8 mouse cellular contexts compared by ENCODE assay signal in the genomic region with DNA sequence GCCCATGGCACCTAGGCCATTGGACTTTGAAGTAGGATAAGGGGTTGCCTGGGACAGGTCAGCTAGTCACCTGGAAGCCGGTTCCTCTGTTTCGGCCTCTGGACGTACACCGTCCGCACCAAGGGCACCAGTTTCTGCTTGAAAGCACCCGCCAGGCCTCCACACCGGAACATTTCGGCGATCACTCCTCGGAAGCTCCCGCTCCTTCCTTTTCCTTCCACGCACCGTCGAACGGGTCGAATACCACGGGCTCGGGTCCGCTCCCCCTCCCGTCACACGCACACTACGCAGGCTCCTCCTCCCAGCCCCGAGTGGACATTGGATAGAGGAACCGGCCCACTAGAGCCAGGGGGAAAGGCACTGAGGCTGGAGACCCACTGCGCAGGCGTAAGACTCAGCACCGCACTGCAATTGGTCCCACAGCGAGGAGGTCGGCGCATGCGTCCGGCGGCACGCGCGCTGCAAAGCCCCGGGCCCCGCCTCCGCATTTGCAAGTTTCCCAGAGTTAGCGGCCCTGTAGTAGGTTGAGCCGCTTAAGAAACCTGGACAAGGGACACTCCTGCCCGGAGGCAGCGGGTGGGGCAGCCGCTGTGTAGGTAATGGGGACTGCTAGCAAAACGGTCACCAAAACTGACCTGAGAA. TPM values are rescaled to one million over a fixed set of nuclear protein-coding genes. Genes with fewer than 3 reads are reported as not detected.
DNase-seq lines count a peak whose midpoint lies in the region; ATAC-seq lines count a peak whose summit lies in the region.

Gene Aifm1, minus strand, starts transcription at position 398 of the 642 bp plus-strand sequence.

- H3K4me1 ChIP-seq in heart, embryonic 14.5 days (ENCODE audit: control insufficient read depth in 2 of 2, insufficient read depth in 2 of 2, low read length in 2 of 2), result peaks cover 0 to 3% of the 10 kb centered on the region in 2 experiments; a peak in 1 of 4 replicates
- peaks cover 13% of the 10 kb centered on the region for H3K4me1 ChIP-seq in liver, embryonic 13.5 days (replicated peaks)
- H3K4me1 ChIP-seq in stomach, embryonic 16.5 days (ENCODE audit: control insufficient read depth, insufficient read depth, low read length), result no peaks in the 10 kb centered on the region

- H3K36me3 ChIP-seq in heart, embryonic 14.5 days (ENCODE audit: control insufficient read depth, insufficient read depth, low read length), result no peaks in the 10 kb centered on the region
- no peaks in the 10 kb centered on the region for H3K36me3 ChIP-seq in liver, embryonic 13.5 days
- H3K36me3 ChIP-seq in stomach, embryonic 16.5 days (ENCODE audit: control insufficient read depth, insufficient read depth, low read length), result no peaks in the 10 kb centered on the region

- 16% methylated on average over 45 of the region's 45 CpGs for WGBS in heart, embryonic 14.5 days
- 13% methylated on average over 45 of the region's 45 CpGs for WGBS in liver, embryonic 13.5 days (ENCODE audit: insufficient replicate concordance)
- WGBS in stomach, embryonic 16.5 days, result 12% methylated on average over 40 of the region's 45 CpGs

- peak within 1 kb of the TSS; percentile 78 for H3K9ac ChIP-seq in heart, embryonic 14.5 days (ENCODE audit: low read length)
- H3K9ac ChIP-seq in liver, embryonic 13.5 days, result peak within 1 kb of the TSS; percentile 77
- peak within 1 kb of the TSS; percentile 77 for H3K9ac ChIP-seq in stomach, embryonic 16.5 days (ENCODE audit: low read length)

- H3K27me3 ChIP-seq in heart, embryonic 14.5 days (ENCODE audit: control insufficient read depth, insufficient read depth, low read length), result no peaks in the 10 kb centered on the region
- H3K27me3 ChIP-seq in liver, embryonic 13.5 days, result peaks cover 1% of the 10 kb centered on the region; the same call in 1 of the 2 replicates
- no peaks in the 10 kb centered on the region for H3K27me3 ChIP-seq in stomach, embryonic 16.5 days (ENCODE audit: control insufficient read depth, insufficient read depth, low read length)

- no peaks in the 10 kb centered on the region for H3K9me3 ChIP-seq in heart, embryonic 14.5 days (ENCODE audit: control insufficient read depth, low read length)
- H3K9me3 ChIP-seq in liver, embryonic 13.5 days (replicated peaks), result 0 out of 2 replicates have a peak, but pooled peaks cover 4% of the 10 kb centered on the region
- H3K9me3 ChIP-seq in stomach, embryonic 16.5 days (replicated peaks; ENCODE audit: control insufficient read depth, low read length), result no peaks in the 10 kb centered on the region

- H3K4me2 ChIP-seq in heart, embryonic 14.5 days (ENCODE audit: low read length), result peak within 1 kb of the TSS; percentile 65
- peak within 1 kb of the TSS; percentile 72 for H3K4me2 ChIP-seq in liver, embryonic 13.5 days
- peak within 1 kb of the TSS; percentile 57 for H3K4me2 ChIP-seq in stomach, embryonic 16.5 days (ENCODE audit: low read depth, low read length)

- peak within 1 kb of the TSS; percentile 58 to 73 for H3K27ac ChIP-seq in heart, embryonic 14.5 days (replicated peaks in 1 of 2; ENCODE audit: control insufficient read depth in 1 of 2, insufficient read depth in 1 of 2, low read depth in 2 of 2, low read length in 2 of 2)
- H3K27ac ChIP-seq in liver, embryonic 13.5 days, result peak within 1 kb of the TSS; percentile 54
- peak within 1 kb of the TSS; percentile 33; the same call in 1 of the 2 replicates for H3K27ac ChIP-seq in stomach, embryonic 16.5 days (ENCODE audit: low read length)

- peak; percentile 80 for DNase-seq in c-Kit-negative CD71-positive TER-119-positive erythroid progenitor cells, embryonic 14.5 days (ENCODE audit: low read depth, low spot score)
- peak; percentile 86 for DNase-seq in fibroblast of lung, adult 2 months (ENCODE audit: low read depth)
- peak; percentile 95 for DNase-seq in kidney, postnatal 14 days
- peak; percentile 92 for DNase-seq in liver, embryonic 13.5 days
- DNase-seq in neural tube, embryonic 10.5 days (ENCODE audit: extremely low spot score, low spot score), result peak; percentile 83

- peak within 1 kb of the TSS; percentile 56 to 68 for H3K4me3 ChIP-seq in heart, embryonic 14.5 days (ENCODE audit: control insufficient read depth in 1 of 2, insufficient read depth in 1 of 2, low read depth in 1 of 2, low read length in 2 of 2)
- H3K4me3 ChIP-seq in liver, embryonic 13.5 days (replicated peaks), result peak within 1 kb of the TSS; percentile 68
- H3K4me3 ChIP-seq in stomach, embryonic 16.5 days (replicated peaks; ENCODE audit: low read length), result peak within 1 kb of the TSS; percentile 62

- ATAC-seq in CD4-positive, CD25-positive, alpha-beta regulatory T cell, adult 4 months, result peak; percentile 91
- peak; percentile 98 for ATAC-seq in heart, embryonic 14.5 days (ENCODE audit: insufficient number of reproducible peaks, insufficient read depth, low FRiP score, low read depth)
- ATAC-seq in liver, embryonic 13.5 days (ENCODE audit: low read depth), result peak; percentile 99
- ATAC-seq in stomach, embryonic 16.5 days (ENCODE audit: insufficient read depth, low FRiP score), result peak; percentile 100

RNA-seq across cellular contexts. Expression of gene Aifm1, which starts in this region (rescaled TPM):
- 10 to 100 TPM; 26.6 to 46.0 TPM for polyA plus RNA-seq in CD4-positive, CD25-positive, alpha-beta regulatory T cell, adult 4 months (2017; shearing (Covaris generic))
- 95.3 and 98.4 TPM in 2 replicates for polyA plus RNA-seq in heart, embryonic 14.5 days (2014; fragmentation: Nextera tagmentation; extraction: Ambion mirVana)
- polyA plus RNA-seq in liver, embryonic 13.5 days (2015; fragmentation: Nextera tagmentation; extraction: Ambion mirVana), result 65.7 and 76.3 TPM in 2 replicates
- polyA plus RNA-seq in stomach, embryonic 16.5 days (2015; fragmentation: Nextera tagmentation; extraction: Ambion mirVana), result 78.0 and 81.0 TPM in 2 replicates

Comparison
In these comparisons a context has a peak if more than half of its experiments do, and no peak if none do; other contexts are left out.
1. Peak in every context shown above with its lines: DNase-seq, ATAC-seq, H3K4me3 ChIP-seq and H3K27ac ChIP-seq.